Mouse (Mus musculus): ENCODE measurements around the gene Dusp7.

Gene Dusp7

DNA sequence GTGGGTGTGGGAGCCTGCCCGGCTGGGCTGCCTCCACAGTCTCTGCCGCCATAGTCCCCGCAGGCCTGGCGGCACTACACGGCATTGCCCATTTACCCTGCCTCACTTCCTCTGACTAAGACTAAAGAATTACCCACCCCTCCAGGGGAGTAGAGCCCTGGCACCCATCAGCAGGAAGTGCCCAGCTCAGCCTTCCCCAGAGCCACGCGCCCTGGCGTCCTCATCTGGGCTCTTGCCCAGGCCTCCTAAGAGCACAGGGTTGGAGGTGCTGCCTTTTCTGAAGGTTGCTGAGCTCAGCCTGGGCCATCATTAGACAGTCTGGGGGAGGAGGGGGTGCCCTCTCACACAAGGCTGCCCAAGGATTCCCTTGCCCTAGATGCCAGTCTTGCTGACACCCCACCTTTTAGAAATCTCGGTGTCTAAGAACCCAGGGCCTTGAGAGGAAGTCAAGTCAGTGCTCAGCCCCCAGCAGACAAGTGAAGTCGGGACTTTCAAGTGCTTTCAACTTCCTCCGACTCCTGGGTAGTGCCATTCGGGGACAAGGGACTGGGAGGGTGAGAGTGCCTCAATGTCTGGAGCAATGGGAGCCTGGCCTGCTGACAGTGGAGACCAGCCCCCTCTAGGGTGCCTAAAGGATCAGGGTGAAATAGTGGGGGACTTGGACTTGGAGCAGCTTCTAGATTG is 17.9 kb downstream of the Dusp7 start:
- no peak for DNase-seq (ENCODE audit: low read depth, low spot score)

DNA sequence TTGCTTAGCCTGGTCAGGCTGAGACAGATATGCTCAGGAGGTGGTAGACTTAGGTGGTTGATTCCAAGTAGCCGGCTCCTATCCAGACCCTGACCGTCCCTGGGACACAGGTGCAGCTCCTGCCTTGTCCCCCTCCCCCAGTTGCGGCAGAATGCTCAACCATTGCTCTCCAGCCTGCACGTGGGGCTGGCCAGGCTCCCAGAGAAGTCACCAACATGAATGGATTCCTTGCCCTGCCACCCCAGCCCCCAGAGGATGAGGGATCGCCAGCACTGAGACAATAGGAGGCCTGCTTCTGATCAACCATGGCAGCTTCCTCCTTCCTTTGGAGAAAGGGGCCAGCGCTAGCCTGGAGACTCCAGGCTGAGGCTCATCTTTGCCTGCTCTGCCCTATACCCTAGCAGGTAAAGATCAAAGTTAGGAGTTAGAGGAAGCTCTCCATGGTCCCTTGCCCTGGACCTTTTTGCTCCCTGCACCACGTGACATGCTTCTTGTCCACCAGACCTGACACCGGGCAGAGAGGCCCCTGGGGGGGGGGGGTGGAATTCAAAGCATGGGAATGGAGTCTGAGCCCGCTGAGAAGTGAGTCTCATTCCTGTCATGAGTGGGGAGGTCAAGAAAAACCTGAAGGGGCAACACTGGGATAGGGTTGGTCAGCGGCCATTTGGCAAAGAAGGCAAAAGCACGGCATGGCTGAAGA is 24.5 kb downstream of the Dusp7 start:
- no peak for DNase-seq (ENCODE audit: low read depth, low spot score)

DNA sequence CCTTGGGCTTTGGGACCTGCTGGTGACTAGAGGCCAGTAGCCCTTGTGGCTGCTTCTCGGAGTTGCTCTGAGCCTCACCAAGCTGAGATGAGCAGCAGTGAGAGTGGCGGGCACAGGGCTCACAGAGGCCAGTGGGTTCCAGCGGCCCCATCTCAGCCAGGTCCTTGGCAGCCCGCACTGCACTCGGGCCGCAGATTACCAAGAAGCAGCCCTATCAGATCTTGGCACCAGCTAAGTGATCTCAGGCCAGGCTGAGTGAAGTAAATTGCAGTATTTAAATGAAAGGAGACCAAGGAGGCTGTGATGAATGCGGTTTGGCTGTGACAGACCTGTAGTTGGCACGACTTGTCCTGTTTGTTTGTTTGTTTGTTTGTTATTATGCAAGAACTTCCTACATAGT is 25.1 kb downstream of the Dusp7 start:
- DNase-seq (ENCODE audit: low read depth, low spot score): no peak

DNA sequence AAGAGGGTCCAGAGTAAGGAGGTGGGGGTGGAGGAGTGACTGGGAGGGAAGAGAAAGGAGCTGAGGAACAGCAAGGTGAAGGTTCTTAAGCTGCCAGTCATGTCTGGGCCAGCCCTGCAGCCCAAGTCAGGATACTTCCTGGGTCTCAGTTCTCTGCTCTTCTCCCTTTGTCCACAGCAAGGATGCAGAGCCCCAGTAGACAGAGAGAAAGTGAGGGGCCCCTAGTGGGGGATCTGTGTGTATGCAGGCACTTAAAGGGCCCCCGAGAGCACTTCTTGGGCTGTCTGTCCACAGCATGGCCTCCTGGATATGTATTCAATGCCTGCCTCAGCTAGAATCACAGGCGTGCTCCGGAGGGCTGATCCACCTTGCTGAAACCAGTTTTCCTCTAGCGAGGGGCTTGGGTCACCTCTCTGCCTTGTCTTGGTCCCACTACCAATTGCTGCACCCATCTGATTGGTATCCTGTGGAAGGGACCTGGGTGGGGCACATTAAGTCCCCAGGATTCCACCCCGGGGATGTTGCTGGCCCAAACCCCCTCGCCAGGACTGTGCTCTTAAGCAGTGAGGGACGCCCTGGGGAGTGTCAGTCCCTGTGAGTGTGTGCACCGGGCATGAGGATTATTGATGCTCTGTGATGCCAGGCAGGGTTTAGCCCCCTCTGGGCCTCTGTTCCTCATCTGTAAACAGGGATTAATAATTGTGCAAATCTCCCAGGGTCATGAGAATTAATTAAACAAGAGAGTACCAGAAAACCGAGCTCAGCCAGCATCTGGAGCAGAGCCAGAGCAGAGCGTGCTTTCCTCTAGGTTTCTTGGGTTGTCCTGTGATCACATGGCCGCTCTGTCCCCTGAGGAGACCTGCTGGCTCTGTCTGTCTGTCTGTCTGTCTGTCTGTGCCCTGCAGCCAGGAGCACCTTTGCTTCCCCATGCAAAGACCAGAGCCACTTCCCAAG is 26.5 kb downstream of the Dusp7 start:
- DNase-seq (ENCODE audit: low read depth, low spot score): no peak

DNA sequence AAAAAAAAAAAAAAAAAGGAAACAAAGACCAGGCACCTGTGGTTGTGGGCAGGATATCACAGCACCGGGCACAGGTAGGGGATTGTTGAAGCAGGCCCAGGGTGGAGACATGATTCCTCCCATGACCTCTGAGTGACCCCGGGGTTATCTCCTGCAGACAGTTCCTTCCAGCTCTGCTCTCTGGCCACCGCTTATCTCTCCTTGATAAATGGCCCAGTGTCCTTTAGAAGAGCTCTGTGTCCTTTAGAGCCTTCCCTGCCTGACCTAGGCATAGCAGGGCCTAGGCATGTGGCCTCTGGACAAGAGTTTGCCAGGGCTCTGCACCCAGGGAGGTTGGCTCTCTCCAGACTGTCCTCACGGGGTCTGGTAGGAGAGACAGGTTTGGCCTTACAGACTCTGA is 29.3 kb downstream of the Dusp7 start:
- DNase-seq (ENCODE audit: low read depth, low spot score): no peak

DNA sequence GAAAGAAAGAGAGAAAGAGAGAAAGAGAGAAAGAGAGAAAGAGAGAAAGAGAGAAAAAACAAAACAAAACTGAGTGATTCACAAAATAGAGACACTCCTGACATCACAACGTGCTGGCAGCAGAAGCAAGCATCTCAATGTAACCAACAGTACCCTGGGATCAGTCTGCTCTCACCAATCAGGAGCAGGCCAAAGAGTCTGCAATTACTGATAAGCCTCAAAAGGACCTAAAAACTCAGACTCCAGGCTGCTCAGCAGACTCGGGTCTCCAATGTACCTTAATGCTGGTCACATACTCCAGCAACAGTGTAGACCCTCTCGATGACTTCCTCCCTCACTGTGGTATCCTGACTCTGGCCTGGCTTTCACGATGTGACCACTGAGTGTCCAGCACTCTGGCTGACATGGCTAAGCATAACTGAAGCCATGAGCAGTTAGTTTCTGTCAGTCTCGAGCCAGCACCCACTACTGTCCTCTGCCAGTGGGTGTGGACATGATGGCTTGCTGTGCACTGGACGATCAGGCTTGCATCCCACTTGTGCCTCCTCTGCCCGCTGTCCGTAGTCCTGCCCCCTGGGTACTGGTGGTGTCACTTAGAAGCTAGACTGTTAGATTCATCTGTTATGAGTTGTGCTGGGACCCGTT is 30.4 kb downstream of the Dusp7 start:
- DNase-seq (ENCODE audit: low read depth, low spot score): no peak

DNA sequence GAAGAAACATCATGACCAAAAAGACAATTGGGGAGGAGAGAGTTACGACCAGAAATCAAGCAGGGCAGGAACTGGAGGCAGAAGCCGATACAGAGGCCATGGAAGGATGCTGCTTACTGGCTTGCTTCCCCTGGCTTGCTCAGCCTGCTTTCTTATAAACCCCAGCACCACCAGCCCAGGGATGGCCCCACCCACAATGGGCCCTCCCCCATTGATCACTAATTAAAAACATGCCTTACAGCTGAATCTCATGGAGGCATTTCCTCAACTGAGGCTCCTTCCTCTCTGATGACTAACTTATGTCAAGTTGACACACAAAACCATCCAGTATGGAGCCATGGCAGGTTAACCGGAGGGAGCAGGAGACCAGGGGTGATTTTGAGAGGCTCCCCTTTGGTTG is 31.4 kb downstream of the Dusp7 start:
- no peak for DNase-seq (ENCODE audit: low read depth, low spot score)

DNA sequence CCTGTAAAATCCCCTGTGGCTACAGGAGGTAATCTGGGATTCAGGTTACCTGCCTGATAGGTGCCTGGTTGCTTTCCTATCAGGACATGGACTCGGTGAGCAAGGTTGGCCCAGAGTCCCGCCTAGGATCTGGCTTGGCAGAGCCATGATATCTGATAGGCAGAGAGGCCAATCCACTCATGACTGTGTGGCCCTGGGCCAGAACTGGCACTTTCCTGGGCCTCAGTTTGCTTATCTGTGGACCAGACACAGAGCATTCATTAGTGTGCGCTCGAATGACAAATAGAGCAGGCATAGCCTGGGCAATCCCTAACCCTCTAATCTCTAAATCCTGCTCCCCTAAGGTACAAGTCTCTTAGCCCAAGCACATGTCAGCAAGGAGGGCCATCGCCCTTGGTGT is 33.7 kb downstream of the Dusp7 start:
- no peak for DNase-seq (ENCODE audit: low read depth, low spot score)

DNA sequence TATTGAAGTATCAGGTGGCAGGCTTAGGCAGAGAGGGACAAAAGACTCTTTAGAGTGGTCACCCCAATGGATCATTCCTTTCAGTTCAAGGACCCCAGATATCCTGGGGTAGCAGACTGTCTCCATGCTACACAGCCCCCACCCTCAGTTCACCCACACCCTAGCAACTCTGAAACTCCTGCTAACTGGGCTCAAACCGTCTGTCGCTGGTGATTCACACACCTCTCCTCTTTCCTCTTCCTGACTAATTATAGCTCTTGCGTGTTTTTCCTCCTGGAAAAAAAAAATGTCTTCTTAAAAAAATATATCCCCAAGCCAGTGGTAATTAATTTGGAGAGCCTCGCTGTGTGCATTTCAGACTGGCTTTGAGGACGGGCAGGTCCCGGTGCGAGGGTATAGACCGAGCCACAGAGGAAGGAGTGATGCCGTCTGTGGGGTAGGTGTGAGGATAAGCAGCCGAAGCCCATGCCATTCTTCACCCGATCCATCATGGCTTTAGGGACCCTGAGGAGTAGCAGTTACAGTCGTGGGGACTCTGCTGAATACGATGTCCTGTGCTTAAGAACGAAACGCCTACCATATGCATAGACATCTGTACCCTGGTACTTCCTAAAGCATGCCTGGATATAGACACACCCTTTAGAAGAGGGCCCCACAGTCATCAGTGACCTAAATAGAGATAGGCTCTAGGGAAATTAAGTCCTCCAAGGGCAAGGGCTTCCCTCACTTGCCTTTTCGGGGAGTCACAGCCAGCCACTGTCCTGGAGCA is 34.4 kb downstream of the Dusp7 start:
- DNase-seq (ENCODE audit: low read depth, low spot score): no peak

DNA sequence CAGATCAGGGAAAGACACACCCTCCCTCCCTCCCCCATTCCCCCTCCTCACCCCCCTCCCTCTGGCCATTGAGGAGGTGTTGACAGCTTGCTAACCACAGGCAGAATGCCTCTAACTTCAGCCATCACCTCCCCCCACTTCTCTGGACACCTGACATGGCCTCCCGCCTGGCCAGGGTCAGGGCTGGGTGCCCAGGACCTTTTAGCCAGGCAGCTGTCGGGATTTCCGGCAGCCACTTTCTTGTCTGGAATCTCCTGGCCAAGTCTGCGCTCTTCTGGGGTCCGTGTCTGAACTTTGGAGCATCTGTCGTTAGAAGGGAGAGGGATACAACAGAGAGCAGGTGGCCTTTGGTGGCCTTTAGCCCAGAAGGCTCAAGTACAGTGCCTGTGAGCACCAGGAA is 36.8 kb downstream of the Dusp7 start:
- no peak for DNase-seq (ENCODE audit: low read depth, low spot score)

DNA sequence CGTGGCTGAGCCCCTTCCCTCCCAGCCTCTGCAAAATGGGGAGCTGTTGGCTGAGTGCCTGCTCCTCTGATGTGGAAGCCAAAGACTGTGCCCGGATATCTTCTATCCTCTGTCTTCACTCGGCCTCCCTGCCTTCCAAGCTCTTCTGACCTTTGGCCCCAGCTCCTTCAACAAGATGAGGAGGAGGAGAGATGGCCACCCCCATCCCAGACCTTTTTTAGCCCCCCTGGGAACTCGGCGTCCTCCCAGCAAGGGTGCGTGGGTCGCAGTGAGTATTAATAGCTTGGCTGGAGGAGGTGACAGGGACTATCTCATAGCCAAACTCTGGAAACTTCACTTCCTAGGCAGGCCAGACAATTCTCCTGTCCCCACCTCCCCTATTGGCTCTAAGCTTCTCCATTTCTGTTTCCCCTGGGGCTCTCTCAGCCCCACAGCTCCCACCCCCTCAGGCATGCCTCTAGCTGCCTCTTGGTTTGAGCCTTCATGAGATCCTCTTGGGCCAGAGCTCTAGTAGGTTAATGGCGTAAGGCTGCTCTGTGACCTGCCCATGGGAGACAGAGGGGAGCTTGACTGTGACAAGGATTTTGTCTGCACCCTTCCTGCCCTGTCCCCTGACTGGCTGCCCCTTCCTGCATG is 38.1 kb downstream of the Dusp7 start:
- no peak for DNase-seq (ENCODE audit: low read depth, low spot score)

DNA sequence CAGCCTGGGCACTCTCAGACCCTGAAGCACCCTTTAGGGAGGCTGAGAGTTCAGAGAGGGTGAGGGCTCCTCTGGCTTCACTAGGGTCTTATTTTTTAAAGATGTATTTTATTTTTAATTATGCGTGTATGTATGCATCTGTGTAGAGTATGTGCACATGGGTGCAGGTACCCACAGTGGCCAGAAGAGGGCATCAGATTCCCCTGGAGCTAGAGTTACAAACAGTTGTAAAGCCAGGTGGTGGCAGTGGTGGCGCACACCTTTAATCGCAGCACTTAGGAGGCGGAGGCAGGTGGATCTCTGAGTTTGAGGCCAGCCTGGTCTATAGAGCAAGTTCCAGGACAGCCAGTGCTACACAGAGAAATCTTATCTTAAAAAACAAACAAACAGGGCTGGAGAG is 40.7 kb downstream of the Dusp7 start:
- DNase-seq (ENCODE audit: low read depth, low spot score): no peak

DNA sequence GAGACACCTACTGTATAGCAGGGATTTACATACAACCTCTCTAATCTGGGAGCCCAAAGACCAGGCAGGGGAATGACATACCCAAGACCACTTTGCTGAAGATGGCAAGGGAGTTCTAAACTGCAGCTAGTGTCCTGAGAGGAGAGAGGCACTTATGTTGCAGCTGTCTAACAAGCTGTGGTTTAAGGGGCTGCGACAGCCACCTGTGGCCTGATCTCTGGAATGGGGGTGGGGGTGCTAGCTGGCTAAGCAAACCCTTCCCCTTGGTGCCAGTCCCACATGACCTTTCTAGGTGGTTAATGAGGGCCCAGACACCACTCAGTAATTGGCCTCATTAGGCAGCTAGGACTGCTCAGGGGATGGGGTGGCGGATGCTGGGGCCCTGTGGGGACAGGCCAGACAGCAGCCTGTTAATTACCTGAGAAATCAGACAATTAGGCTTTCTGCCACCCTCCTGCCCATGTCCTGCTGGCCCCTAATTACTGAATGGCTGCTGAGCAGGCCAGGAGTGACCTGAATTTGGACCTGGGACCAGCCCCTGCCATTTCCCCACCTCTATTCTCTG is 41.7 kb downstream of the Dusp7 start:
- DNase-seq (ENCODE audit: low read depth, low spot score): no peak

DNA sequence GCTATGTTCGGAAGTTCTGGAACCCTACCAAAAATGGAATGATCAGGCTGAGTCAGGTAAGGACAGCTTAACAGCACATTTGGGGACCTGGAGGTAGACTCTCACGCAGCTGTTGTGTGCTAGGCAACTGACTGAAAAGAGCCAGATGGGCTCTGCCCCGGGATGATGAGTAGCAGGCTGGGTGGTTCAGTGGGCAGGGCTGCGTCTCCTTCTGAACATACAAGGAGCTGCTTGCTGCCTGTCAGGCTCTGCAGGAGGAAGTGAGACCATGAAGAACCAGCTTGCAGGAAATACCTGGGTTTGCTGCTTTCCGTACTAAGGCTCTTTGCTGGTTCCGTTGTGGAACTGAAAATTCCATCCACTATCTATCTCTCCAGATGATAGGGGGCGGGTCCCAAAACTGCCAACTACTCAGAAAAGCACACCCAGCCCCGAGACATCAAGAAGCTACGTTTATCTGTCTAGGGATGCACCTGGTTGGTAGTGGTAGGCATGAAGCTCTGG is 42.7 kb downstream of the Dusp7 start:
- DNase-seq (ENCODE audit: low read depth, low spot score): no peak

DNA sequence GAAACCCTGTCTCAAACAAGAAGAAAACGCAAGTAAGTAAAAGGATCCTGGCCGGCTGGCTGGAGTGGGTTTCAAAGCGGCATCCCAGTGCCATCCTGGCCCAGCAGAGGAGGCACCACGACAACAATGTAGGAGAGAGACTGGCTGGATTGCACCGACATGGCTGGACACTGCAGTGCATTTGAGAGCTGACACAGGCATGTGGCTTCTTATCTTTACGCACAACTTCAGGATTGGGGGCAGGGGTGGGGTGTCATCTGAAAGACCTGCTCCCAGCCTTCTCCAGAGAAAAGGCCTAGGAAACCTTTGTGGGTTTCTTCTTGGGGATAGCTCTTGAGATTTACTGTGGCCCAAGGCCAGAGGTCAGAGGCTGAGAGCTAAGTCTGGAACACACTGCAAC is 43.3 kb downstream of the Dusp7 start:
- no peak for DNase-seq (ENCODE audit: low read depth, low spot score)

DNA sequence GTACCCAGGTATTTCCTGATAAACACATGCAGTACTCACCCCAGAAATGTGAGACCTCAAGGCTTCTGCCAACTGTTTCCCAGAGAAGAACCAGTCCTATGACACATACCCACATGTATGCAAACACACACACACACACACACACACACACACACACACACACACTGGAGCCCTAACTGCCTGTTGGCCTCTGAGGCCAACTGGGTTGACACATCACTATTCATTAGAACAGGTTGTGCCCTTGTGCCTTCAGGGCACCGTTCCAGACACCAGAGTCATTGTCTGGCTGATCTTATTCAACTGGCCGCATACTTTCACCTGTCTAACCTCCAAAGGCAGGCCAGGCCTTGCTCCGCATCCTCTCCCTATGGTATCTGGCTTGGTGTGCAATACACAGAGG is 43.8 kb downstream of the Dusp7 start:
- DNase-seq (ENCODE audit: low read depth, low spot score): no peak

DNA sequence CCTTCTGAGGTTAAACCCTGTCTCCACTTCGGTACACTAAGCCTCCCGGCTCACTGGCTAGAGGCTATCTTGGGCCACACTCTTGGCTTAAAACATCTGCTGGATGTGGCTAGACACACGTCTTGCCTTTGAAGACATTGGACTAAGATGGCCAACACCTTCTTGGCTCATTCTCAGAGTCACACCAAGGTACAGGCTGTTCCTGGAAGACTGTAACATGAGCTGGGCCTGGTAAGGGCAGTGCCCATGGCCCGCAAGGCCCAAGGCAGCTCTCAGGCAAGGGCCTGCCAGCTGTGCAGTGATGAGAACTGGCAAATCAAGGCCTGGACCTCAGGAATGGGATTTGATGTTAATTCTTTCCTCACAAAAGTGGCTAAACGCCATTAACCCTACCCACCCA is 45.2 kb downstream of the Dusp7 start:
- DNase-seq (ENCODE audit: low read depth, low spot score): no peak

DNA sequence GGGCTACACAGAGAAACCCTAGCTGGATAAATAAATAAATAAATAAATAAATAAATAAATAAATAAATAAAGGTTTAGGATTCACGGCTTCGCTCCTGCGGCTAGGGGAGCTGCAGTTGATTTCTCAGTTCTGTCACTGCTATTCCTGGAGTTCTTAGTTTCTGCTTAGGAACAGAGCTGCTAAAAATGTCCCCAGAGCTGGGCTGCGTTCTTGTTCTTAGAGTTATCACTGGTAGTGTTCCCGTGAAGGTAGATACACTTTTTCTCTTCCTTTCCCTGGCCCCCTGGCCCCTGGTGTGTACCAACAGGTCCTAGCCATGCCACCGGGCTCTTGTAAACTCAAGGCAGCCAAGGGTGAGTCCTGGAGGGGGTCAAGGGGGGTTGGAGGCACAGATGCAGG is 48.4 kb downstream of the Dusp7 start:
- DNase-seq (ENCODE audit: low read depth, low spot score): no peak

DNA sequence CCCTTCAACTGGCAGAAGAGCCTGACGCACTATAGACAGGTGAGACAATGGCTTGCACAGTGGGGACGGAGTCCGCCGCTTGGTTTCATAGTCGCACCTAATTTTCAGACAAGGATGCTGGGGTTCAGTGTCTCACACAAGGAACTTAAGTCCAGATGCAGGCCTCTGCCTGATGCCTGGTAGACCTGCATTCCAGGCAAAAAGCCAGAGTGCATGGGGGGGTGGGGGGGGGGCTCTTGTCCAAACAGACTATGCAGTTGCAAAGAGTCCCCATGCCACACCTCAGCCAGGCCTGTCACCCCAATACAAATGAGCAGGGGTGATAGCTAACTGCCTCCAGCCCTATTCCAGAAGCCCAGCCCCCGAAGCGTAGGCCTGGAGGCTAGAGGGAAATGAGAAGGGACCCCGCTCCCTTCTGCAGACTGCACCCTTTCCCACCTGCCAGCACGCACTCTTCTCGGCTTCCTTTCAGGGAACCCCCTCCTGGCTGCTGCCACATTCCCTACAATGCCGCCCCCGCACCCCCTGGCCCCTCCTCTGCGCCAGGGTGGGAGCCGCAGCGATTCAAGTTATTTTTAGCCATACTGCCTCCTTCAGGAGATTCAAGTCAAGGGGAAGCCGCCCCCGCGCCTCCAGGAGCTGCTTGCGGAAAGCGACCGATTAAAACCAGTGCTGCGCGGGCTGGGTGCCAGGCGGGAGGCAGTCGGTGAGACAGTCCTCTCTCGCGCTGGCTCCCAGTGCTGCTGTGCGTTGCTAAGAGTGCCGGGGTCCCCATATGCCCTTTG is 49.6 kb downstream of the Dusp7 start:
- DNase-seq (ENCODE audit: low read depth, low spot score): peak; percentile 60

Measured in mesoderm, embryonic 11.5 days (tissue).